Mouse (Mus musculus): Measurements from ENCODE around the gene Ccdc78. TPM values are rescaled to one million over a fixed set of nuclear protein-coding genes. Genes with fewer than 3 reads are reported as not detected.

Ccdc78 gene
- total RNA-seq, 2 experiments from 2014 or later, result not detected

DNA sequence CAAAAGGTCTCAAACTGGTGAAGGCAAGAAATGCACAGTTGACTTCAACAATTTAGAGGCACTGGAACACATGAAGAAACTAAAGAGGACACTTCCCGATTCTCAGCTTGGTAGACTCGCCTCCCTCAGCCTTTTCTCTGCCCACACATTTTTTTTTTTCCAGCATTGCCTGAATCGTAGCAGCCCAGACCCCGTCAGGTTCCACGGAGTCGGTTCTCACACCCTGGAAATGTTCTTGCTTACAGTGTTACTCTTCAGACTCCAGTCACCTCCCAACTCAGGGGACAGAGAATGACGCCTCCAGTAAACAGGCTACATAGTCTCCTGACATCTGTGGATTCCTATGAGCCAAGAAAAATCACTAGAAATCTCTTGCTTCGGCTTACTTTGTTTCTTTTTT lies 26.2 kb upstream of the Ccdc78 start:
- TF ChIP-seq CTCF (IDR thresholded peaks at IDR 0.05), result no peak
- intact Hi-C loops (cut with DNase I), result no loop called here
- DNase-seq, result no peak
- Histone ChIP-seq H3K4me3 (no peak overlapping the region), H3K27ac (no peak overlapping the region)

DNA sequence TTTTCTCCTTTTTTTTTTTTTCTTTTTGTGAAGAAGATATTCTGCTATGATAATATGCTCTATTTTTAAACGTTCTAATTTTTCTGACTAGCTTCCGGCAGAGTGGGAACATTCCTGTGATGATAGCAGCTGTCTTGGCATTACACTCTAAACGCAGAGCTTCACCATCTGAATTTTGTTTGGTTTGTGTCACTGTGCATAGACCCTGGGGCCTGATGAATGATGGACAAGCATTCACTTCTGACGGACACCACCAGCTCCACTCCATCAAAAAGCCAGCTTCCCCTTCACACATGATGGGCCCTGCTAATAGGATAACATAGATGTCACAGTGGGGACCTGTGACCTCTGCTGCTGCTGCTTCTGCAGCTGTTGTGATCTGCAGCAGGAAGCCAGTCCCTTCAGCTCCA lies 24.8 kb upstream of the Ccdc78 start:
- no peak for DNase-seq
- TF ChIP-seq CTCF (IDR thresholded peaks at IDR 0.05), result no peak
- Histone ChIP-seq H3K27ac (peak overlapping the region; percentile 32; the same call in 1 of the 2 replicates), H3K4me3 (no peak overlapping the region)
- intact Hi-C loops (cut with DNase I), result no loop called here

DNA sequence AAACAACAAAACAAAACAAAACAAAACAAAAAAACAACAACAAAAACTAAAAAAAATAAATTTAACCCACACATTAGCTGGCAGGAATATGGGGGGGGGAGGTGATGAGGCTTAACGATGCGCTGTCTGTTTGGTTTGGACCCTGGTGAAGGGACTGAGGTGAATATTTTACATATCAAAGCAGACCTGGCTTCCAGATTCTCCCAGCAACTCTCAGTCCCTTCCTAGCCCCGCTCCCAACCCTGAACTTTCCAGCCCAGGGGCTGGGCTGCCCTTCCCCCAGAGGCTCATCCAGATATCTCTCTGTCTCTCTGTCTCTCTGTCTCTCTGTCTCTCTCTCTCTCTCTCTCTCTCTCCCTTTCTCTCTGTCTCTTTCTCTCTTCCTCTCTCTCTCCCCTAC lies 23.8 kb upstream of the Ccdc78 start:
- no peak for DNase-seq
- H3K27ac ChIP-seq, result no peak overlapping the region
- TF ChIP-seq CTCF (IDR thresholded peaks at IDR 0.05), result no peak
- no peak overlapping the region for H3K4me3 ChIP-seq
- intact Hi-C loops (cut with DNase I), result no loop called here

DNA sequence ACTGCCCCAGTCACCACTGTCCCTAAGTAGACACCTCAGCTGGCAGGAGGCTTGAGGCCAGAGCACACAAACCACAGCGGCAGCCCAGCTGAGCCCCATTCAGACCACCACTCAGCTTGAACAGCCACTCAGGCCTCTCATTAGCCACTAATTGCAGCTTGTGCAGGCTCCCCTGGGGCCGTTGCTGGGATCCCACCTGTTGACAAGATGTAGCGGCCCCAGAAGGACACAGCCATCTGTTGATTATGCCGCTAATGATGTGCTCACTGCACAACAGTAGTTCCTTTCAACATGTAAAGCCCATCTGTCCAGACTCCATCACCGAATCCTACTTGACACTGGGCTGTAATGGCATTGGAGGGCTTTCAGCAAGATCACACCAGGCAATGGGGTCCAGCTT lies 20.5 kb upstream of the Ccdc78 start:
- no peak overlapping the region for H3K27ac ChIP-seq
- intact Hi-C loops (cut with DNase I), result no loop called here
- TF ChIP-seq CTCF (IDR thresholded peaks at IDR 0.05), result no peak
- H3K4me3 ChIP-seq, result no peak overlapping the region
- DNase-seq, result no peak

DNA sequence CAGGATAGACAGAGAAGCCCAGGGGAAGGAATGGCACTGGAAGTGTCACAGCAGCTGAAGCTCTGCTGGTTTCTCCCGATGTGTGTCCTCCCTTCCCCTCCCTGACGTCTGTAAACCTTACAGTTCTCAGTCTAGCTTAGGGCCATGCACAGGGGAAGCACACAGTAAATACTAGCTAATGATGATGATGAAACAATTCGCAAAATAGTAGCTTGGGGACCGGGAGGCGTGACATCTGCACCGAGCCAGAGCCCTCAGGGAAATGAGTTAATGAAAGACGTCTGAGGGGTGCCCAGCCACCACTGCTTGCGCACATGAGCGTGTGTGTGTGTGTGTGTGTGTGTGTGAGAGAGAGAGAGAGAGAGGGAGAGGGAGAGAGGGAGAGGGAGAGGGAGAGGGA lies 17.0 kb upstream of the Ccdc78 start:
- H3K27ac ChIP-seq, result no peak overlapping the region
- TF ChIP-seq CTCF (IDR thresholded peaks at IDR 0.05), result no peak
- no peak for DNase-seq
- intact Hi-C loops (cut with DNase I), result no loop called here
- H3K4me3 ChIP-seq, result no peak overlapping the region

DNA sequence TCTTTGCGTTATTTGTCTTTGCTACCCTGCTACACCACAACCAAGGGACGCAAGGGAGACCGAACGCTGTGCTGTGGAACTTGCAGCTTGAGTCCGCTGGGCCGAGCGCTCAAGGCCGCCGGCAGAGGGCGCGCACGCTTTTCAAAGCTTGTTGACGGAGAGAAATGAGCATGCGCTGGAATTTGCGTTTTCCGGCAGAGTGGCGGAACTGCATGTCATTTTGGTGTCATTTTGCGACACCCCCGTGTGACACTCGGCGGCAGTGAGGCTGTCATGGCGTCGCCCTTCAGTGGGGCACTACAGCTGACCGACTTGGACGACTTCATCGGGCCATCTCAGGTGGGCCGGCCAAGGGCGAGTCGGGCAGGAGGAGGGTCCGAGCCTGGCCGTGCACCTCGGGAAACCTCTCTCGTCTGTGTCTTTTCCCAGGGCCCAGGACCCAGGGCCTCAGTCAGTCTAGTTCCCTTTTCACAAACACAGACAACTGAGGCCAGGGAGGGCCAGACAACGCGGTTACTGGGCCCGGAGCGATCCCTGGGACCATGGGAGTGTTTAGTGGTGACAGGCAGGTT lies 12.7 kb upstream of the Ccdc78 start, which contains the start of gene Narfl:
Gene Narfl, plus strand, starts transcription at position 228 of the 572 bp plus-strand sequence.
- H3K27ac ChIP-seq, result peak within 1 kb of the TSS; percentile 95
- intact Hi-C loops (cut with DNase I), result loop anchor here (1.0 kb wide), 1 partner anchor 28 kb away; no protein-coding TSS in a partner anchor
- H3K4me3 ChIP-seq, result peak within 1 kb of the TSS; percentile 83
- DNase-seq, result peak; percentile 97
- TF ChIP-seq CTCF (IDR thresholded peaks at IDR 0.05), result peak; percentile 99

DNA sequence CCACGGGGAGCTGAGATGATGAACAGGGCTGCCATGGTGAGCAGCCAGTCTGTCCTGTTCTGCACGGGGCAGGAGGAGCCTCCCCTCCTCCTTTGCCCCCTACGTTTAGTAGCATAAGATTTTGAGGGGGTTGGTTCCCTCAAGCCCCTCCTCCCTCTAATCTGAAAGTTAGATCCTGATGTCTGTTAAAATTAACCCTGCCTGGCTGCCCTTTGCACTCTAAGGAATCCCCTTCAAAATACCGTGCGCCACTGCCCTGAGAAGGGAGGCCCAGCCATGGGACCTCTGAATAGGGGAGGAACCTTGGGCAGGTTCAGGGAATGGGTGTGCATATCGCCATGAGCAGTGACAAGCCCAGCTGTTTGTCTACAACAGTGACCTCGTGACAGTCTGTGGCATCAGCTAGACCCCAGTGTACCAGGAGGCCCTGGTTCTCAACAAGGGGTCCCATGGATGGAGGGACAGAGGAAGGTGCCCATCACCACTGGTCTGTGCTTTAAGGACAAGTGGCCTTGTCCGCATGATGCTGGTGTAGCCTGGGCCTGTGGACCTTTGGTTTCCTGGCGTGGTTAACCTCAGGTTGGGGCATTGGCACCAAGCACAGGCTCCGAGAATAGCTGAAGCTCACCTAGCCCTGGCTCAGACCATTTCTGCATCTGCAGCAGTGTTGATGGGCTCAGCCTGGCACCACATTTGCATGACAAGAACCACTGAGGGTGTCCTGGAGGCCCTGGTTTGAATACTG lies 10.9 kb upstream of the Ccdc78 start:
- H3K4me3 ChIP-seq, result no peak overlapping the region
- no peak for DNase-seq
- intact Hi-C loops (cut with DNase I), result no loop called here

DNA sequence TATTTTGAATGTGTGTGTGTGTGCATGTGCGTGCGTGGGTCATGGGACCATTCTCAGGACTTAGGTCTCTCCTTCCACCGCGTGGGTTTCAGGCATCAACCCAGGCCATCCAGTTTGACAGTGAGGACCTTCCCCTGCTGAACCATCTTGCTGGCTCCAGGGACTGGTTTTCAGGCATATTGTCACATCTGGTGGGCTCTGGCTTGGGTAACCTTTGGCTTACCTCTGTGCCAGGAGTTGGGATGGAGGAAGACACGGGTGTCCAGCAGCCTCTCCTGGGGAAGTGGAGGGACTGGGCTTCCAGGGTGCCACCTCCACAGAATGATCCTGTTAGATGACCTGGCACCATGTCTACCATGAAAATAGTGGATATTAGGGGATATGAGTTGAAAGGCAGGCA lies 8.4 kb upstream of the Ccdc78 start:
- no peak overlapping the region for H3K4me3 ChIP-seq
- intact Hi-C loops (cut with DNase I), result no loop called here
- TF ChIP-seq CTCF (IDR thresholded peaks at IDR 0.05), result no peak
- H3K27ac ChIP-seq, result no peak overlapping the region
- no peak for DNase-seq

More for the DNA sequence above, 10.9 kb upstream of the Ccdc78 start:
- no peak for TF ChIP-seq CTCF (IDR thresholded peaks at IDR 0.05)
- H3K27ac ChIP-seq, result no peak overlapping the region

DNA sequence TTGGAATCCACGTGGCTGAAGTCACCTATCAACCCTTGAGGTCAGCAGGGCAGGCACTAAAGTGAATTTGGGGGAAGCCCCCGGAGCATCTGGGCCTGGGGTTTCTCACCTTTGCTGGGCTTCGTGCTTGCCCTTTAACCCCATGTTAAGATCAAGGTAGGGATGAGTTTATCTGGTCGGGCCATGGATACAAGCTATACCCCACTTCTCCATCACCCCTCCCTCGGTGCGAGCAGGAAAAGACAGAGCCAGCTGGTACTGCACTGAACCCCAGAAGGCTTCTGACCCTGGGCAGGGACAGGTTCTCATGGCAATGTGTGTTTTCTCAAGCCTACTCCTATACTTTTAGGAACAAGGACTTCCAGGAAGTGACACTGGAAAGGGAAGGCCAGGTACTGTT lies 5.0 kb upstream of the Ccdc78 start:
- intact Hi-C loops (cut with DNase I), result no loop called here
- no peak for TF ChIP-seq CTCF (IDR thresholded peaks at IDR 0.05)
- DNase-seq, result no peak
- Histone ChIP-seq H3K27ac (no peak overlapping the region), H3K4me3 (no peak overlapping the region)

DNA sequence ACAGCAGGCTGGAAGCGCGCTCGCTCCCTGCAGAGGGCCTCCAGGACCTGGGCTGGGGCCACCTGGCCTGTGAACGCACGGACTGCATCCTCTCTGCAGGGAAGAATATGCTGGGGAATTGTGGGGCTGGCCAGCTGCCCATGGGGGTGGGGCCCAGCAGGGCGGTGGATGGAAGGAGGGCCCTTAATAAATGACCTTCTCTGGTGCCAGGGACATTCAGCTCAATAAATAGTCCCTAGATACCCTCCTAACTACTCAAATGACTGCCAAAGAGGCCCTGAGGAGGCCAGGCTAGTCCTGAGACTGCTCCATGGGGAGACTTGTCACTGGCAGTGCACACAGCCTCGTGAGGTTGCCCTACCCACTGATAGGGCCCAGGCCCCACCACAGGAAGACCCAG lies 3.3 kb upstream of the Ccdc78 start:
- TF ChIP-seq CTCF (IDR thresholded peaks at IDR 0.05), result no peak
- no peak overlapping the region; the same call in 1 of the 2 replicates for H3K27ac ChIP-seq
- H3K4me3 ChIP-seq, result no peak overlapping the region
- peak; percentile 55 for DNase-seq
- intact Hi-C loops (cut with DNase I), result no loop called here

DNA sequence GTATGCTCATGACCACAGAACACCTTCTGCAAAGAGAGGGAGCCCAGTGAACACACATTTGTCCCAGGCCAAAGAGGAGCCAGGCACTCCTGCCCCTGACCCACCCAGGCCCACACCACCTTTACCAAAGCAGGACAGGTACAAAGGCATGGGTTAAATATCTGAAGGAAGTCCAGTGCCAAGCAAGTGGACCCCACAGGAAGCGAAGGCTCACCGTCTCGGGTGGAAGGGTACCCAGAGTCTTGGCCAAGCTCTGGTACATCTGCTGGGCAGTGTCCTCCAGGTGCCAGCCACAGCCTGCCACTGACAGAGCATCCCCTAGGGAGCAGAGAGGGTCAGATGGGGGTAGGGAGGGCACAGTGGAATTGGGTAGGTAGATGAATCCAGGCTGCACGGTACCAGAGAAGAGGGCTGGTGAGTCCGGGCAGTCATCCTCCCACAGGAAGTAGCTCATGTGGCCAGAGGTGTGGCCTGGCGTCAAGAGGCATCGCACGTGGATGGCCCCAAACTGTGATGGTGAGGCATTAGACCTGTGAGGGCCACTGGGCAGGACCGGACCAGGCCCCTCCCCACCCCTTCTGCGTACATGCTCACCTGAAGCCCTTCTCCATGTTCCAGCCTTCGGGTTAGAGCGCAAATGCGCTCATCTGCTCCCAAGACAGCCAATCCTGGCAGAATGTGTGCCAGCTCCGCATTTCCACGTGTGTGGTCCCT lies 2.4 kb upstream of the Ccdc78 start:
- intact Hi-C loops (cut with DNase I), result no loop called here
- no peak for TF ChIP-seq CTCF (IDR thresholded peaks at IDR 0.05)
- Histone ChIP-seq H3K4me3 (peak overlapping the region; percentile 75; the same call in 1 of the 2 replicates), H3K27ac (no peak overlapping the region)
- no peak for DNase-seq

DNA sequence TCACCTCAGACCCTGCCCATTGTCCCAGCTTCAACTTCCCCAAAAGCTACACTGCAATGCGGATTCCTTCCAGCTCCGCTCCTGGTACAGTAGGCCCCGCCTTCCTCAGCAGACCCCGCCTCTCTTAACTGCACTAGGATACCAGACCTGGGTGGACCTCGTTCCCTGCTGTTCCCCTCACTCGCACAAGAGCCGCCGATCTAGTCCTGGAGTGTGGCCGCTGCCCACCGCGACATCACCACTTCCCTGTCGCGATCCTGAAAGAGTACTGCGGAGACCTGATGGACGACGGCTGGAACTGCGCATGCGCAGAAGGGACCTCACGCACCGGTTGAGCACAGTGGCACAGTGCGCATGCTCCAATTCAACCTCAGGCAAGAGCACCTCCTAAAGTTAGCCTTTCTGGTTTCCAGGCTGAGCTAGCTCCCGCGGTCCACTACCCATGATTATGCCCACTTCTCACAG lies 1.1 kb upstream of the Ccdc78 start, which contains the start of gene Haghl:
Gene Haghl, minus strand, starts transcription at position 393 of the 465 bp plus-strand sequence.
- TF ChIP-seq CTCF (IDR thresholded peaks at IDR 0.05), result peak; percentile 19; the same call in 1 of the 2 replicates
- H3K4me3 ChIP-seq, result peak within 1 kb of the TSS; percentile 75
- peak within 1 kb of the TSS; percentile 88 for H3K27ac ChIP-seq
- DNase-seq, result peak; percentile 96
- intact Hi-C loops (cut with DNase I), result no loop called here
